In genomic region chr5:111762085-111762484, GRCm38 (mm10) we compare ENCODE assay signal across 8 mouse cellular contexts. TPM values are rescaled to one million over a fixed set of nuclear protein-coding genes. Genes with fewer than 3 reads are reported as not detected.
A peak's percentile ranks its signal among the peaks of the same experiment; 100 is the strongest.
DNase-seq lines count a peak whose midpoint lies in the region; ATAC-seq and TF ChIP-seq lines count a peak whose summit lies in the region.

No protein-coding gene starts in this region.

- peak overlapping the region; percentile 30; the same call in 1 of the 2 replicates for H3K27ac ChIP-seq in embryonic facial prominence, embryonic 12.5 days
- H3K27ac ChIP-seq in intestine, postnatal 0 days (ENCODE audit: low read depth, low read length) = no peak overlapping the region
- H3K27ac ChIP-seq in midbrain, embryonic 16.5 days (ENCODE audit: low read length) = peak overlapping the region; percentile 95

- TF ChIP-seq CTCF in intestine, postnatal 0 days (IDR thresholded peaks at IDR 0.05; ENCODE audit: low read depth) = peak; percentile 50

- 5% methylated on average over 17 of the region's 17 CpGs for WGBS in embryonic facial prominence, embryonic 12.5 days
- WGBS in intestine, postnatal 0 days = 15% methylated on average over 17 of the region's 17 CpGs
- under 1% methylated on average over 17 of the region's 17 CpGs for WGBS in midbrain, embryonic 16.5 days

- 0 out of 2 replicates have a peak overlapping the region, but pooled peaks have one; percentile 3 for H3K4me3 ChIP-seq in embryonic facial prominence, embryonic 12.5 days
- 0 out of 2 replicates have a peak overlapping the region, but pooled peaks have one; percentile 12 for H3K4me3 ChIP-seq in intestine, postnatal 0 days (ENCODE audit: low read depth, low read length)
- H3K4me3 ChIP-seq in midbrain, embryonic 16.5 days (ENCODE audit: low read depth, low read length) = peak overlapping the region; percentile 36; the same call in 1 of the 2 replicates

- peak; percentile 51 for DNase-seq in adrenal gland, postnatal 14 days
- peak; percentile 75 to 77 for DNase-seq in heart, adult 18-20 months
- peak; percentile 88 to 94 for DNase-seq in left cerebral cortex, postnatal 14 days (ENCODE audit: low spot score in 2 of 2)
- DNase-seq in thymus, postnatal 36 days = no peak

- H3K27me3 ChIP-seq in embryonic facial prominence, embryonic 12.5 days = no peaks in the 10 kb centered on the region
- H3K27me3 ChIP-seq in intestine, postnatal 0 days (replicated peaks; ENCODE audit: control insufficient read depth, insufficient read depth, low read length) = no peaks in the 10 kb centered on the region
- no peaks in the 10 kb centered on the region for H3K27me3 ChIP-seq in midbrain, embryonic 16.5 days (ENCODE audit: control insufficient read depth, insufficient read depth, low read depth, low read length)

- H3K9ac ChIP-seq in embryonic facial prominence, embryonic 12.5 days = no peak overlapping the region
- H3K9ac ChIP-seq in intestine, postnatal 0 days (ENCODE audit: low read depth, low read length) = no peak overlapping the region
- H3K9ac ChIP-seq in midbrain, embryonic 16.5 days (ENCODE audit: low read depth, low read length) = no peak overlapping the region; the same call in 1 of the 2 replicates

- no peaks in the 10 kb centered on the region for H3K36me3 ChIP-seq in embryonic facial prominence, embryonic 12.5 days
- no peaks in the 10 kb centered on the region for H3K36me3 ChIP-seq in intestine, postnatal 0 days (ENCODE audit: control insufficient read depth, insufficient read depth)
- no peaks in the 10 kb centered on the region for H3K36me3 ChIP-seq in midbrain, embryonic 16.5 days (ENCODE audit: control insufficient read depth, insufficient read depth, low read length)

- H3K4me1 ChIP-seq in embryonic facial prominence, embryonic 12.5 days = peaks cover 19% of the 10 kb centered on the region
- H3K4me1 ChIP-seq in intestine, postnatal 0 days (replicated peaks; ENCODE audit: control insufficient read depth, insufficient read depth, low read length) = no peaks in the 10 kb centered on the region
- peaks cover 30% of the 10 kb centered on the region for H3K4me1 ChIP-seq in midbrain, embryonic 16.5 days (ENCODE audit: control insufficient read depth, insufficient read depth, low read length)

- no peak for ATAC-seq in embryonic facial prominence, embryonic 12.5 days (ENCODE audit: insufficient number of reproducible peaks, insufficient read depth, low FRiP score, low TSS enrichment)
- ATAC-seq in intestine, postnatal 0 days = no peak
- ATAC-seq in midbrain, embryonic 16.5 days = peak; percentile 88
- no peak for ATAC-seq in activated CD4-positive, CD25-positive, alpha-beta regulatory T cell, adult 4 months

- H3K4me2 ChIP-seq in embryonic facial prominence, embryonic 12.5 days (replicated peaks) = peak overlapping the region; percentile 59
- H3K4me2 ChIP-seq in intestine, postnatal 0 days (replicated peaks; ENCODE audit: low read depth) = peak overlapping the region; percentile 56; the same call in 1 of the 2 replicates
- peak overlapping the region; percentile 67 for H3K4me2 ChIP-seq in midbrain, embryonic 16.5 days (ENCODE audit: low read length)

- H3K9me3 ChIP-seq in embryonic facial prominence, embryonic 12.5 days = no peaks in the 10 kb centered on the region
- no peaks in the 10 kb centered on the region for H3K9me3 ChIP-seq in intestine, postnatal 0 days (ENCODE audit: control insufficient read depth)
- no peaks in the 10 kb centered on the region for H3K9me3 ChIP-seq in midbrain, embryonic 16.5 days (replicated peaks; ENCODE audit: control insufficient read depth, low read length, poor library complexity, severe bottlenecking)

- intact Hi-C loops in left cerebral cortex, postnatal 14 days (cut with DNase I) = no loop called here

RNA-seq across cellular contexts. Expression of gene Gm26897, which starts 28.4 kb away (rescaled TPM):
- not detected in 2 replicates for total RNA-seq in adrenal gland, postnatal 14 days (2021)
- polyA plus RNA-seq in embryonic facial prominence, embryonic 12.5 days (2016; fragmentation: Nextera tagmentation; extraction: Ambion mirVana) = not detected in 2 replicates
- total RNA-seq in heart, adult 18-20 months (2021) = not detected
- not detected in 2 replicates for polyA plus RNA-seq in intestine, postnatal 0 days (2015; fragmentation: Nextera tagmentation; extraction: Ambion mirVana)
- not detected for total RNA-seq in left cerebral cortex, postnatal 14 days (2021)
- polyA plus RNA-seq in midbrain, embryonic 16.5 days (2015; fragmentation: Nextera tagmentation; extraction: Ambion mirVana) = not detected in 2 replicates
- polyA plus RNA-seq in activated CD4-positive, CD25-positive, alpha-beta regulatory T cell, adult 4 months (2017; shearing (Covaris generic)) = not detected

Comparison
In these comparisons a context has a peak if more than half of its experiments do, and no peak if none do; other contexts are left out.
1. DNase-seq: peak in adrenal gland, postnatal 14 days (single experiment), heart, adult 18-20 months (2 of 2) and left cerebral cortex, postnatal 14 days (2 of 2); none in thymus, postnatal 36 days (0 of 2).
2. Peak in every context shown above with its lines, with median percentiles within 50 percentile points of each other: H3K4me2 ChIP-seq and H3K4me3 ChIP-seq.